Mouse (Mus musculus): ENCODE data around the gene Prkacb. TPM values are rescaled to one million over a fixed set of nuclear protein-coding genes. Genes with fewer than 3 reads are reported as not detected.
"Not testable (repeated sequence)": the region's sequence is repeated elsewhere in the genome, so short reads cannot be mapped to it uniquely, and the experiment has no call there.

Prkacb gene
- polyA plus RNA-seq, 2 experiments: 45.4 to 66.3 TPM

GRCm38 (mm10) chr3:146761276-146761675 lies 51.5 kb downstream of the Prkacb start:
- H3K4me3 ChIP-seq (replicated peaks; ENCODE audit: low read length): no peak overlapping the region

GRCm38 (mm10) chr3:146757970-146758960 lies 54.5 kb downstream of the Prkacb start:
- no peak overlapping the region for H3K4me3 ChIP-seq (replicated peaks; ENCODE audit: low read length)
- no peak overlapping the region for H3K9ac ChIP-seq (ENCODE audit: low read depth, low read length, severe bottlenecking)
- H3K4me2 ChIP-seq (replicated peaks; ENCODE audit: low read depth, low read length, severe bottlenecking): no peak overlapping the region
- H3K27ac ChIP-seq (replicated peaks; ENCODE audit: low read depth, low read length): no peak overlapping the region
- ATAC-seq (ENCODE audit: low FRiP score, low read depth) (no peak), DNase-seq (ENCODE audit: low spot score) (no peak)
- no peaks in the 10 kb centered on the region for H3K4me1 ChIP-seq (ENCODE audit: control insufficient read depth, insufficient read depth, low read length)
- H3K27me3 ChIP-seq (ENCODE audit: control insufficient read depth, insufficient read depth, low read length): no peaks in the 10 kb centered on the region
- WGBS: 84% methylated on average over 6 of the region's 6 CpGs
- peaks cover 24% of the 10 kb centered on the region for H3K36me3 ChIP-seq (ENCODE audit: control insufficient read depth, insufficient read depth, low read length)
- TF ChIP-seq POLR2A (IDR thresholded peaks at IDR 0.05; ENCODE audit: borderline replicate concordance, extremely low read depth, insufficient read depth, insufficient read length): no peak
- H3K9me3 ChIP-seq (ENCODE audit: control insufficient read depth, low read length): no peaks in the 10 kb centered on the region

More at GRCm38 (mm10) chr3:146761276-146761675, 51.5 kb downstream of the Prkacb start:
- DNase-seq (ENCODE audit: low spot score) (no peak), ATAC-seq (ENCODE audit: low FRiP score, low read depth) (no peak)
- no peaks in the 10 kb centered on the region for H3K27me3 ChIP-seq (ENCODE audit: control insufficient read depth, insufficient read depth, low read length)
- no peaks in the 10 kb centered on the region for H3K9me3 ChIP-seq (ENCODE audit: control insufficient read depth, low read length)
- 94% methylated on average over 9 of the region's 9 CpGs for WGBS
- H3K4me1 ChIP-seq (ENCODE audit: control insufficient read depth, insufficient read depth, low read length): 0 out of 2 replicates have a peak, but pooled peaks cover 3% of the 10 kb centered on the region
- no peak overlapping the region for H3K27ac ChIP-seq (replicated peaks; ENCODE audit: low read depth, low read length)
- no peak overlapping the region for H3K9ac ChIP-seq (ENCODE audit: low read depth, low read length, severe bottlenecking)
- TF ChIP-seq POLR2A (IDR thresholded peaks at IDR 0.05; ENCODE audit: borderline replicate concordance, extremely low read depth, insufficient read depth, insufficient read length): no peak
- H3K4me2 ChIP-seq (replicated peaks; ENCODE audit: low read depth, low read length, severe bottlenecking): no peak overlapping the region
- 0 out of 2 replicates have a peak, but pooled peaks cover 11% of the 10 kb centered on the region for H3K36me3 ChIP-seq (ENCODE audit: control insufficient read depth, insufficient read depth, low read length)

- ATAC-seq (ENCODE audit: low FRiP score, low read depth): no peak
- no peak overlapping the region for H3K27ac ChIP-seq (replicated peaks; ENCODE audit: low read depth, low read length)
- no peak for DNase-seq (ENCODE audit: low spot score)
- no peaks in the 10 kb centered on the region for H3K27me3 ChIP-seq (ENCODE audit: control insufficient read depth, insufficient read depth, low read length)
- H3K4me3 ChIP-seq (replicated peaks; ENCODE audit: low read length): no peak overlapping the region
- no peak overlapping the region for H3K4me2 ChIP-seq (replicated peaks; ENCODE audit: low read depth, low read length, severe bottlenecking)
- WGBS: 85% methylated on average over 2 of the region's 2 CpGs
- no peaks in the 10 kb centered on the region for H3K9me3 ChIP-seq (ENCODE audit: control insufficient read depth, low read length)
- H3K4me1 ChIP-seq (ENCODE audit: control insufficient read depth, insufficient read depth, low read length): no peaks in the 10 kb centered on the region
- no peak overlapping the region for H3K9ac ChIP-seq (ENCODE audit: low read depth, low read length, severe bottlenecking)
- H3K36me3 ChIP-seq (ENCODE audit: control insufficient read depth, insufficient read depth, low read length): peaks cover 55% of the 10 kb centered on the region
- no peak for TF ChIP-seq POLR2A (IDR thresholded peaks at IDR 0.05; ENCODE audit: borderline replicate concordance, extremely low read depth, insufficient read depth, insufficient read length)
These were observed 58.5 kb downstream of the Prkacb start for GRCm38 (mm10) chr3:146754270-146754669.

GRCm38 (mm10) chr3:146741564-146742202 lies 71.1 kb downstream of the Prkacb start:
- WGBS: 97% methylated on average over 4 of the region's 4 CpGs
- no peak overlapping the region for H3K9ac ChIP-seq (ENCODE audit: low read depth, low read length, severe bottlenecking)
- H3K4me3 ChIP-seq (replicated peaks; ENCODE audit: low read length): no peak overlapping the region
- no peaks in the 10 kb centered on the region for H3K27me3 ChIP-seq (ENCODE audit: control insufficient read depth, insufficient read depth, low read length)
- TF ChIP-seq POLR2A (IDR thresholded peaks at IDR 0.05; ENCODE audit: borderline replicate concordance, extremely low read depth, insufficient read depth, insufficient read length): no peak
- no peak for ATAC-seq (ENCODE audit: low FRiP score, low read depth)
- H3K9me3 ChIP-seq (ENCODE audit: control insufficient read depth, low read length): no peaks in the 10 kb centered on the region
- peaks cover 62% of the 10 kb centered on the region for H3K36me3 ChIP-seq (ENCODE audit: control insufficient read depth, insufficient read depth, low read length)
- H3K4me2 ChIP-seq (replicated peaks; ENCODE audit: low read depth, low read length, severe bottlenecking): no peak overlapping the region
- no peak overlapping the region for H3K27ac ChIP-seq (replicated peaks; ENCODE audit: low read depth, low read length)
- DNase-seq (ENCODE audit: low spot score): no peak
- H3K4me1 ChIP-seq (ENCODE audit: control insufficient read depth, insufficient read depth, low read length): no peaks in the 10 kb centered on the region

GRCm38 (mm10) chr3:146741158-146741557 lies 71.6 kb downstream of the Prkacb start:
- Histone ChIP-seq H3K27ac (replicated peaks; ENCODE audit: low read depth, low read length) (no peak overlapping the region), H3K4me3 (replicated peaks; ENCODE audit: low read length) (no peak overlapping the region), H3K9me3 (ENCODE audit: control insufficient read depth, low read length) (no peaks in the 10 kb centered on the region), H3K27me3 (ENCODE audit: control insufficient read depth, insufficient read depth, low read length) (no peaks in the 10 kb centered on the region), H3K4me1 (ENCODE audit: control insufficient read depth, insufficient read depth, low read length) (no peaks in the 10 kb centered on the region), H3K4me2 (replicated peaks; ENCODE audit: low read depth, low read length, severe bottlenecking) (no peak overlapping the region), H3K9ac (ENCODE audit: low read depth, low read length, severe bottlenecking) (no peak overlapping the region), H3K36me3 (ENCODE audit: control insufficient read depth, insufficient read depth, low read length) (peaks cover 62% of the 10 kb centered on the region)
- DNase-seq (ENCODE audit: low spot score) (no peak), ATAC-seq (ENCODE audit: low FRiP score, low read depth) (no peak)
- WGBS: 92% methylated on average over 5 of the region's 5 CpGs
- no peak for TF ChIP-seq POLR2A (IDR thresholded peaks at IDR 0.05; ENCODE audit: borderline replicate concordance, extremely low read depth, insufficient read depth, insufficient read length)

- H3K27ac ChIP-seq (replicated peaks; ENCODE audit: low read depth, low read length); DNase-seq (ENCODE audit: low spot score); H3K4me1 ChIP-seq (ENCODE audit: control insufficient read depth, insufficient read depth, low read length); H3K9ac ChIP-seq (ENCODE audit: low read depth, low read length, severe bottlenecking); H3K4me2 ChIP-seq (replicated peaks; ENCODE audit: low read depth, low read length, severe bottlenecking); ATAC-seq (ENCODE audit: low FRiP score, low read depth); H3K27me3 ChIP-seq (ENCODE audit: control insufficient read depth, insufficient read depth, low read length); H3K9me3 ChIP-seq (ENCODE audit: control insufficient read depth, low read length); H3K4me3 ChIP-seq (replicated peaks; ENCODE audit: low read length): not testable (repeated sequence)
- WGBS: 85% methylated on average over 6 of the region's 6 CpGs
- peaks cover 56% of the 10 kb centered on the region for H3K36me3 ChIP-seq (ENCODE audit: control insufficient read depth, insufficient read depth, low read length)
These were observed 76.6 kb downstream of the Prkacb start for GRCm38 (mm10) chr3:146736186-146736585.
